Mouse (Mus musculus): Measurements from ENCODE around the gene Rhbdl1. TPM values are rescaled to one million over a fixed set of nuclear protein-coding genes. Genes with fewer than 3 reads are reported as not detected.
A peak's percentile ranks its signal among the peaks of the same experiment; 100 is the strongest.

The Rhbdl1 gene
- polyA plus RNA-seq, 1 experiment from 2014 or later = 1.6 TPM

- Histone ChIP-seq H3K9me3 (ENCODE audit: control insufficient read depth, low read length) (no peaks in the 10 kb centered on the region), H3K27ac (ENCODE audit: low read depth, low read length) (peak within 1 kb of the TSS; percentile 62), H3K9ac (ENCODE audit: low read depth, low read length) (no peak within 1 kb of the TSS), H3K36me3 (ENCODE audit: control insufficient read depth, insufficient read depth, low read length) (peaks cover 17% of the 10 kb centered on the region), H3K4me1 (replicated peaks; ENCODE audit: control insufficient read depth, insufficient read depth, low read length) (peaks cover 44% of the 10 kb centered on the region), H3K4me3 (ENCODE audit: low read depth, low read length) (no peak within 1 kb of the TSS), H3K27me3 (replicated peaks; ENCODE audit: control insufficient read depth, insufficient read depth, low read length) (no peaks in the 10 kb centered on the region), H3K4me2 (peak within 1 kb of the TSS; percentile 19; the same call in 1 of the 2 replicates)
- DNase-seq (ENCODE audit: low spot score) (no peak), ATAC-seq (replicated peaks; ENCODE audit: low FRiP score) (no peak; the same call in 1 of the 2 replicates)
- WGBS = 63% methylated on average over 5 of the region's 5 CpGs
These were observed 43.3 kb upstream of the Rhbdl1 start, which contains the start of gene Wfikkn1 for GRCm38 (mm10) chr17:25880196-25880910. Gene Wfikkn1 (minus strand): TSS chr17:25880858.

DNA sequence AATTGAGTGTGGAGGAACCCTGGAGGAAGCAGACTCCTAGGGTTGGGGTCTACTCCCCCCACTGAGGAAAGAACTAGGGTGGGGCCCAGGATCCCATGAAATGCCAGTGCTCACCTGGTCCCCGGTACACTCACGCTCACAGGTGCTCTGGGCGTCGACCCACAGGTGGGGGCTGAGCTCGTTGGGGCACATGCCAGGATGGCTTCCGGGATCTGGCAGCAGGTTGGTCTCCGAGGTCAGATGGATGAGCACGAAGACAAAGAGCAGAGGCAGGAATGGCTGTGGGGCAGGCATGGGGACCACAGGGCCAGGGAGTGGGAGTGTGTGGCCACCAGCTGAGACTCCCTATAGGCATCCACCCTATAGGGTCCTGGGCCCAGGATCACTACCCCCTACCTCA is 42.7 kb upstream of the Rhbdl1 start:
- Histone ChIP-seq H3K4me1 (replicated peaks; ENCODE audit: control insufficient read depth, insufficient read depth, low read length) (peaks cover 44% of the 10 kb centered on the region), H3K9ac (ENCODE audit: low read depth, low read length) (no peak overlapping the region), H3K9me3 (ENCODE audit: control insufficient read depth, low read length) (no peaks in the 10 kb centered on the region), H3K27me3 (replicated peaks; ENCODE audit: control insufficient read depth, insufficient read depth, low read length) (no peaks in the 10 kb centered on the region), H3K4me2 (peak overlapping the region; percentile 19; the same call in 1 of the 2 replicates), H3K27ac (ENCODE audit: low read depth, low read length) (peak overlapping the region; percentile 54; the same call in 1 of the 2 replicates), H3K4me3 (ENCODE audit: low read depth, low read length) (no peak overlapping the region), H3K36me3 (ENCODE audit: control insufficient read depth, insufficient read depth, low read length) (peaks cover 17% of the 10 kb centered on the region)
- 83% methylated on average over 8 of the region's 8 CpGs for WGBS
- ATAC-seq (replicated peaks; ENCODE audit: low FRiP score) (no peak), DNase-seq (ENCODE audit: low spot score) (no peak)

DNA sequence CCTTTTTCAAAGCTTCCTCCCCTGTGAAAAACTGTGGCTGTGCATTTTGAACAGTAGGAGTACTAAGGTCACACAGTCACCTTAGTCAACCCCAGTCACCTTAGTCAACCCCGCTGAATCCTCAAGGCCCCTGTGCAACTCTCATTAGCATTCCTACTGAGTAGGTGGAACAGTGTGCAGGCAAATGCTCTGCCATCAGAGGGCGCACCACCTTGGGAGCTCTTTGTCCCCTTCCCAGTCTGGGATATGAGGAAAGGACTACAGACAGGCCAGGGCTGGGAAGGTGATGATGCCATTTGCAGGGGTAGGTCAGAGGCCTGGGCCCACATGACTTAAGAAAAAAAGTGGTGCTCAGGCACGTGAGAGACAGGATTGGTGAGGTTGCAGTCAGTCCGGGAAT is 42.2 kb upstream of the Rhbdl1 start:
- Histone ChIP-seq H3K9ac (ENCODE audit: low read depth, low read length) (no peak overlapping the region), H3K27ac (ENCODE audit: low read depth, low read length) (peak overlapping the region; percentile 54; the same call in 1 of the 2 replicates), H3K4me1 (replicated peaks; ENCODE audit: control insufficient read depth, insufficient read depth, low read length) (peaks cover 45% of the 10 kb centered on the region), H3K9me3 (ENCODE audit: control insufficient read depth, low read length) (no peaks in the 10 kb centered on the region), H3K27me3 (replicated peaks; ENCODE audit: control insufficient read depth, insufficient read depth, low read length) (no peaks in the 10 kb centered on the region), H3K4me2 (no peak overlapping the region), H3K36me3 (ENCODE audit: control insufficient read depth, insufficient read depth, low read length) (peaks cover 13% of the 10 kb centered on the region), H3K4me3 (ENCODE audit: low read depth, low read length) (no peak overlapping the region)
- 69% methylated on average over 4 of the region's 4 CpGs for WGBS
- DNase-seq (ENCODE audit: low spot score) (no peak), ATAC-seq (replicated peaks; ENCODE audit: low FRiP score) (no peak)

- no peaks in the 10 kb centered on the region for H3K27me3 ChIP-seq (replicated peaks; ENCODE audit: control insufficient read depth, insufficient read depth, low read length)
- WGBS = 90% methylated on average over 19 of the region's 19 CpGs
- no peak overlapping the region for H3K4me2 ChIP-seq
- no peak overlapping the region for H3K4me3 ChIP-seq (ENCODE audit: low read depth, low read length)
- no peaks in the 10 kb centered on the region for H3K9me3 ChIP-seq (ENCODE audit: control insufficient read depth, low read length)
- H3K9ac ChIP-seq (ENCODE audit: low read depth, low read length) = no peak overlapping the region
- no peak overlapping the region for H3K27ac ChIP-seq (ENCODE audit: low read depth, low read length)
- ATAC-seq (replicated peaks; ENCODE audit: low FRiP score) = no peak
- H3K4me1 ChIP-seq (replicated peaks; ENCODE audit: control insufficient read depth, insufficient read depth, low read length) = peaks cover 50% of the 10 kb centered on the region
- no peak for DNase-seq (ENCODE audit: low spot score)
- H3K36me3 ChIP-seq (ENCODE audit: control insufficient read depth, insufficient read depth, low read length) = peaks cover 9% of the 10 kb centered on the region
These were observed 41.6 kb upstream of the Rhbdl1 start for GRCm38 (mm10) chr17:25878611-25879180.

DNA sequence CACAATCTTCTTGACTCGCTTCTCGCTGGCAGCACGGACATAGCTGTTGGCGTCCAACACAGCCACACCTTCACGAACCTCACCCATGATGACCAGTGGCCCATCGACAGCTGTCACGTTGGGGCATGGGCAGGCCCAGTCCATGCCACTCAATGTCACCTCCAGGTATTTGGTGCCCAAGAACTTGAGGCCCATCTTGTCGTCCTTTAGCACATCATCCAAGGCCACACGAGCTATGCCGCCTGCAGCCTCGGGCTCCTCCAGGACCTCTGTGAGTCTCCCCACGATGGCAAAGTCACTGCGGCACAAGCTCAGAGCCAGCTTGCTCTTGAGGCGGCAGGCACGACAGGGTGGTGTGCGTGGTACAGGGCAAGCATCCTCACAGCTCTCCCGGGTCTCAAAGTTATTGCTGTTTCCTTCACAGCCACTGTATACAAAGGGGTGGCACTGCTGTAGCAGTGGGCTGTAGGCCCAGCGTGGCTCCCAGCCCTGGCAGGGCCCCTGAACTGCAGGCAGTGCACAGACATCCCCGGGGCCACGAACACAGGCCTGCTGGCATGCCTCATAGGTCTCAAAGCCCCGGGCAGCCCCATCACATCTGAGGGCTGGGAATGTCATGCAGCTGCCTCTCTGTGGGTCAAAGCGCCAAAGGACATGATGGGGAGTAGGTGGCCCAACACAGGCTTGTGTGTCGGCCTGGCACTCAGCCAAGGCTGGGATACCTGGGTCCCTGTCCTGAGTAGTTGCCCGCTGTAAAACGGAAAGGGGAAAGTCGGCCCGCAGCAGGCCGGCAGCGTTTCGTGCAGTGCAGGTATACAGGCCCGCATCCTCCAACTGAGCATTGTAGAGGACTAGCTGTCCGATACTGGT is 40.9 kb upstream of the Rhbdl1 start:
- H3K4me2 ChIP-seq = no peak overlapping the region
- peaks cover 50% of the 10 kb centered on the region for H3K4me1 ChIP-seq (replicated peaks; ENCODE audit: control insufficient read depth, insufficient read depth, low read length)
- H3K27me3 ChIP-seq (replicated peaks; ENCODE audit: control insufficient read depth, insufficient read depth, low read length) = no peaks in the 10 kb centered on the region
- H3K36me3 ChIP-seq (ENCODE audit: control insufficient read depth, insufficient read depth, low read length) = peaks cover 3% of the 10 kb centered on the region; the same call in 1 of the 2 replicates
- WGBS = 95% methylated on average over 32 of the region's 32 CpGs
- no peak overlapping the region for H3K4me3 ChIP-seq (ENCODE audit: low read depth, low read length)
- ATAC-seq (replicated peaks; ENCODE audit: low FRiP score) (no peak), DNase-seq (ENCODE audit: low spot score) (no peak)
- H3K9ac ChIP-seq (ENCODE audit: low read depth, low read length) = no peak overlapping the region
- H3K27ac ChIP-seq (ENCODE audit: low read depth, low read length) = no peak overlapping the region
- no peaks in the 10 kb centered on the region for H3K9me3 ChIP-seq (ENCODE audit: control insufficient read depth, low read length)

DNA sequence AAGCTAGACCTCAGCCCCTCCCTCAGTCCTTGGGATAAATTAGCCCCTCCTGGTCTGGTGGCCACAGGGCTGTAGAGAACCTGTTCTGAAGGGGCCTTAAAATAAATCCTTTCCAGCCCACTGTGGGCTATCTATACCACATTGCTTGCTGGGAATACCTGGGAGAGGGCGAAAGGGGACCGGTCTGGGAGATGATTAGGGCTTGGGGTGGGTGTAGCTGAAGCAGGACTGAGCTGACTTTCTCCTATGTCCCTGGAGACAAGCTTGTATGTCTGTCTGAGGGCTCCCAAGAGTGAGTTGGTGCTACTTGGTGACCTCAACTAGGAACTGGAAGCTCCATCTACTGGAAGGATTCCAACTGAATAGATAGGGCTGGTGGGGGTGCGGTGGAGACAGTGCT is 39.9 kb upstream of the Rhbdl1 start:
- Histone ChIP-seq H3K4me3 (ENCODE audit: low read depth, low read length) (no peak overlapping the region; the same call in 1 of the 2 replicates), H3K27me3 (replicated peaks; ENCODE audit: control insufficient read depth, insufficient read depth, low read length) (no peaks in the 10 kb centered on the region), H3K27ac (ENCODE audit: low read depth, low read length) (no peak overlapping the region), H3K9ac (ENCODE audit: low read depth, low read length) (no peak overlapping the region), H3K9me3 (ENCODE audit: control insufficient read depth, low read length) (no peaks in the 10 kb centered on the region), H3K4me2 (peak overlapping the region; percentile 88; the same call in 1 of the 2 replicates), H3K4me1 (replicated peaks; ENCODE audit: control insufficient read depth, insufficient read depth, low read length) (peaks cover 45% of the 10 kb centered on the region), H3K36me3 (ENCODE audit: control insufficient read depth, insufficient read depth, low read length) (peaks cover 3% of the 10 kb centered on the region; the same call in 1 of the 2 replicates)
- WGBS = 78% methylated on average over 3 of the region's 3 CpGs
- no peak for DNase-seq (ENCODE audit: low spot score)
- no peak for ATAC-seq (replicated peaks; ENCODE audit: low FRiP score)

GRCm38 (mm10) chr17:25876347-25876915 is 39.3 kb upstream of the Rhbdl1 start:
- peak overlapping the region; percentile 86 for H3K27ac ChIP-seq (ENCODE audit: low read depth, low read length)
- peaks cover 39% of the 10 kb centered on the region for H3K4me1 ChIP-seq (replicated peaks; ENCODE audit: control insufficient read depth, insufficient read depth, low read length)
- H3K27me3 ChIP-seq (replicated peaks; ENCODE audit: control insufficient read depth, insufficient read depth, low read length) = no peaks in the 10 kb centered on the region
- H3K9ac ChIP-seq (ENCODE audit: low read depth, low read length) = peak overlapping the region; percentile 75
- peak overlapping the region; percentile 73 for H3K4me3 ChIP-seq (ENCODE audit: low read depth, low read length)
- 59% methylated on average over 10 of the region's 10 CpGs for WGBS
- H3K36me3 ChIP-seq (ENCODE audit: control insufficient read depth, insufficient read depth, low read length) = peaks cover 3% of the 10 kb centered on the region; the same call in 1 of the 2 replicates
- peak overlapping the region; percentile 88 for H3K4me2 ChIP-seq
- DNase-seq (ENCODE audit: low spot score) (no peak), ATAC-seq (replicated peaks; ENCODE audit: low FRiP score) (no peak)
- H3K9me3 ChIP-seq (ENCODE audit: control insufficient read depth, low read length) = no peaks in the 10 kb centered on the region

Measured in liver, embryonic 11.5 days (tissue).